Mouse (Mus musculus) heart, postnatal 10 days (tissue): ENCODE data around the gene Pipox. TPM values are rescaled to one million over a fixed set of nuclear protein-coding genes. Genes with fewer than 3 reads are reported as not detected.

ENCODE experiments used
- DNase-seq, 2 experiments: peaks; one replicate each; pipeline ENCODE4 v3.0.0; 2021
- intact Hi-C: fragments of 180-260 bp; cut with DNase I; formaldehyde crosslinking; loops from one replicate; pipeline ENCODE4 v1.15.1; 2025
- total RNA-seq, 2 experiments: library from RNA; stranded (reverse); gene quantifications; 2 replicates each; pipeline ENCODE4 v1.2.3; 2021

The Pipox gene
- total RNA-seq, 2 experiments from 2014 or later = 1.2 to 1.4 TPM

DNA sequence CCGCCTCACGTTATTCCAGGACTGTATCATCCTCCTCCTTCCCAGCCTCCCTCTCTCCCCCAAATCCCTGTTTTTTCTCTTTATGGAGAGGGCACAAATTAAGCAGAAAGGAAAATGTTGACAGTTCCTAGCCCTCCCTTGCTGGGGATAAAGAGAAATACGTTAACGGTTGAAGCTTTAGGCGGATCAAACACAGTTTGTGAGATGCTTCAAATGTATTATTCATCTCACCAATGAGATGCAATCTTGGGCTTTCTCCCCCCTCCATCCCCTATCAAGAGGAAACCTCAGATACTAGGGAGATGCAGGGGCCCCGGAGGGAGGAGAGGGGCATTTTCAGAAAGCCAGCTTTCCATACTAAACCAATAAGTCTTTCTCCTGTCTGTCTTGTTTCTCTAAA is 15.9 kb upstream of the Pipox start:
- intact Hi-C loops = loop anchor here (5.0 kb wide), 1 partner anchor 48 kb away; no protein-coding TSS in a partner anchor
- no peak for DNase-seq

- DNase-seq = no peak
- intact Hi-C loops = no loop called here
Measured at GRCm38 (mm10) chr11:77909376-77909775, 15.5 kb upstream of the Pipox start.

DNA sequence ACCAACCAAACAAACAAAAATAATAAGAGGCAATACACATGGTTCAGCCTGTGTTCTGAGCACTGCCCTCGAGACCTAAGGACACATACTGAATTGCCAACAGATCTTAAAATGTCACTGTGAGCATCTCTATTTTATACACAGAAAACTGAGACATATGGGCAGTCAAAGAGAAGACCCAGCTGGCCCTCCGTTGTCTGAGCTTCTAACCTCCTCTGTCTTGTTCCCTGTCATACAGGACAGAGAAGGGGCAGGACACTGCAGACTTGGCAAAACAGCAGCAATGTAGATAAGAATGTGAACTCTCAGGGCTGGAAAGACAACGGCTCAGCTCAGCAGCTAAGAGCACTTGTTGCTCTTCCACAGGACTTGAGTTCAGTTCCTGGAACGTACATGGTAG is 14.6 kb upstream of the Pipox start:
- intact Hi-C loops = no loop called here
- no peak for DNase-seq

GRCm38 (mm10) chr11:77906747-77907174 is 12.9 kb upstream of the Pipox start:
- intact Hi-C loops = no loop called here
- no peak for DNase-seq

DNA sequence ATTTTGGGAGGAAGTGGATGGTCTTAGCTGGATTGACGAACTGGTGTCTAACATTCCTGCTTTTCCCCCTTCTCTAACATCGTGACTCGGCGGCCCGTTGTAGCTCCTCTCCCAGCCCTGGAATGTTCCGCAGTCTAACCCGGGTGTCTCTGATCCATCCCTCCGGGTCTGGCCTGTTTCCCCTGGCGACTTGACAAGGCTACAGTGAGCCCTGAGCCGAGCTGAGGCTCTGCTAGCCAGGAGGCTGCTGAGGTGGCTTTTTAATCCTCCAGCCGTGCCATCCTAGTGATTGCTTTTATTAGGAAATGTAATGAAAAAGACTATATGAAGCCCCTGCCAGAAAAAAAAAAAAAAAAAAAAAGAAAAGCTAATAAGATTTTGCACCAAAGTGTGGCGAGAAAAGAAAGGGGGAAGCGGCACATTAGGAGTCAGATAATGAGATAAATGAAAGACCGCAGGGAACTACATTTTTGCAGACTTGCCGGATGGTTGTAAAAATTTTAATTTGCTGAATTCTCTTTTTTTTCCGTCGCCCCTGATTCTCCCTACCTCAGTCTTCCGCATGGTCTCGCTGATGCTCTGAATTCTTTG is 12.3 kb upstream of the Pipox start:
- DNase-seq = no peak
- intact Hi-C loops = no loop called here

DNA sequence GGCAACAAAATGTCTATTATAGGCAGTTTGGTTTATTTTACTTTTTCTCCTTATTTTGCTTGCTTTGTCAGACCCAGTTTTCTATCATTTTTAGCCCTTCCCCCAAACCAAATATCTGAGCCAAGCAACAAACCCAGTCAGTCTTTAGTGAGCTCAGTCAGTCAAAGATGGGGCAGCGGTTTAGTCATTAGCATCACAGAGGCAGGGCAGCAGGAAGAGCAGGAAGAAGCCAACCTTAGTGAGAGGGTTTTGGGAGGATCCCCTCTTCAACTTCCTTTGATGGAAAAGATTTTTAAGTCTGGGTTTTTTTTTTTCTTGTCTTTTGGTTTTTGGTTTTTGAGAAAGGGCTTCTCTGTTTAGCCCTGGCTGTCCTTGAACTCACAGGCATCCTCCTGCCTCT is 10.8 kb upstream of the Pipox start:
- intact Hi-C loops = no loop called here
- DNase-seq = no peak

- DNase-seq = no peak
- intact Hi-C loops = no loop called here
Measured at GRCm38 (mm10) chr11:77903761-77904160, 9.9 kb upstream of the Pipox start.

GRCm38 (mm10) chr11:77901775-77902355 is 8.0 kb upstream of the Pipox start:
- intact Hi-C loops = no loop called here

GRCm38 (mm10) chr11:77901366-77901765 is 7.5 kb upstream of the Pipox start:
- intact Hi-C loops = no loop called here

More at GRCm38 (mm10) chr11:77901775-77902355, 8.0 kb upstream of the Pipox start:
- DNase-seq = no peak

DNA sequence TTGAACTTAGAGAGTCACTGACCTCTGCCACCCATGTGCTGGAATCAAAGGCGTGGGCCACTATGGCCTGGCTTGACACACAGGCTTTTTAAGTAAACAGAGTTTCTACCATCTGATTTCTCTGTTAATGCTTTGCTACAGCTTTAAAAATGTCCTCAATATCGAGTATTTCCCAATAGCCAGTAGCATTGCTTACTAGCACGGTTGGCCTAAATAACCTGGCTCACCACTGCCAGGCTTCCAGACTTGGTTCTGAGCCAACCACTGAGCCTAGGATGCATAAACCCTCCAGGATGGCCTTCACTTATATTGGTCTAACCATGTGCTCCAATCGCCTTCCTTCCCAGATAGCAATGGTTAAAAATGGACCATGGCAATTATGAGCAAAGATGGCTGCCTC is 6.8 kb upstream of the Pipox start:
- intact Hi-C loops = no loop called here

More at GRCm38 (mm10) chr11:77901366-77901765, 7.5 kb upstream of the Pipox start:
- no peak for DNase-seq

GRCm38 (mm10) chr11:77900187-77900586 is 6.3 kb upstream of the Pipox start:
- intact Hi-C loops = no loop called here

More for the DNA sequence above, 6.8 kb upstream of the Pipox start:
- no peak for DNase-seq

DNA sequence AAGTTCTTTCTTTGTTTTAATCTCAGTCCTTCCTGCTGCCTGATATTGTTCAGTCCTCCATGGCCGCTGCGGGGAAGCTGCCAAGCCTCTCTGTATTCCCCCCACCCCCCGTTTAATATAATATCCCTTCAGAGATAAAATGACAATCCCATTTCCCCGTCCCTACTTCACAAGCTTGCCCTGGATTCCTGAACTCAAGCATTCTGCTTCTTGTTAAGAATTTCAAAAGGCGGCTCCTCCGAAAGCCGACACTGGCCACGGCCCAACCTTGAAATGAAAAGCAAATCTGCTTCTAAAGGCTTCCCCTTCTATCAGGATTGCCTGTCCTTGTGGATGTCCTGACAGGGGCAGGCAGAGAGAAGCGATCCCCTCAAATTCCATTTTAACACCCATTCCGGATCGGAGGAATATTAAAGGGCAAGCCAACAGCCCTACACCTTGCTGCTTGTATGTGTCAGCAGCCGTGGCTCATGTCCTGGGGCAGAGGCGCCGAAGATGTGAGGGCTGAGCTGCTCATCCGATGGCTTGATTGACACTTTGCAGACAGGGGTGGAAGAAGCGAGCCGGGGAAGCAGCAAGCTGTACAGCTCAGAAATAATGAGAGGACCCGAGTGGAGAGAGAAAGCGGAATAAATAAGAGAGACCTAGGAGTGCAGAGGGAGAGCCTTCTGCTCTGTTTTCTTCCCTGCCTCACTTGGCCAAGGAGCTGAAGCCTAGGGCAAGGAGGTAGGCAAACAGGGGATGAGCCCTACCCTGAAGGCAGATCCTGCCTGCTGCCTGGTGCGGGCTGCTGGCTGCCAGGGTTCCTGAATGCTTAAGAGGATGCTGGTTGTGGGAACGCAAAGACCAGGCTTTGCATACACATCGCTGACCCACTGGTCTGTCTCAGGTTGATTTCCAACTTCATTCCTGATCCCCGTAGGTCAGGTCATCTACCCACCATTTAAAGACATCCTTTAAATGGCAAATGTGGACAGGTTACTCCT is 3.2 kb upstream of the Pipox start:
- no peak for DNase-seq
- intact Hi-C loops = no loop called here

More at GRCm38 (mm10) chr11:77900187-77900586, 6.3 kb upstream of the Pipox start:
- no peak for DNase-seq

GRCm38 (mm10) chr11:77896480-77896819 is 2.6 kb upstream of the Pipox start:
- intact Hi-C loops = no loop called here
- no peak for DNase-seq

GRCm38 (mm10) chr11:77896011-77896410 is 2.1 kb upstream of the Pipox start:
- intact Hi-C loops = no loop called here
- DNase-seq = no peak

- DNase-seq = no peak
- intact Hi-C loops = no loop called here
Measured at GRCm38 (mm10) chr11:77894967-77895366, 1.1 kb upstream of the Pipox start.

GRCm38 (mm10) chr11:77893283-77893682 is 613 bp downstream of the Pipox start:
- intact Hi-C loops = no loop called here
- no peak for DNase-seq

DNA sequence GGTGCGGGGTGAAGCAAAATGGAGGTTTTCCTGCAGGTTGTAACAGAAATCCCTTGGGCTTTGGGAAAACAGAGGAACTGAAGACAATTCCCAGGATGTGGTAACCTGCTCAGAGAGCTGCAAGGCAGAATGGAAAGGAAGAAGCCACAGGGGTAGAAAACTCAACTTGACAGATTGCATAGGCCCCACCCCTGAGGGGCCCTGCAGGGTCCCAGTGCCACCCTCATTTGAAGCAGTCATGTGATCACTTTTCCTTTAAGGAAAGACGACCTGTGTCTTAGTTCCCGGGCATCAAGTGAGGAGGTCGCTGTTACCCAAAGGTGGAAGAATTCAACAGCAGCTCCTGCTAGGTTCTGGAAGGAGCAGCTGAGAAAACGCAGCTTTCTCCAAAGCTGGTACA is 1.0 kb downstream of the Pipox start:
- DNase-seq = no peak
- intact Hi-C loops = no loop called here

- intact Hi-C loops = no loop called here
Measured at GRCm38 (mm10) chr11:77890648-77891258, 3.1 kb downstream of the Pipox start.

GRCm38 (mm10) chr11:77889484-77889883 is 4.4 kb downstream of the Pipox start:
- intact Hi-C loops = no loop called here
- no peak for DNase-seq

More at GRCm38 (mm10) chr11:77890648-77891258, 3.1 kb downstream of the Pipox start:
- no peak for DNase-seq

DNA sequence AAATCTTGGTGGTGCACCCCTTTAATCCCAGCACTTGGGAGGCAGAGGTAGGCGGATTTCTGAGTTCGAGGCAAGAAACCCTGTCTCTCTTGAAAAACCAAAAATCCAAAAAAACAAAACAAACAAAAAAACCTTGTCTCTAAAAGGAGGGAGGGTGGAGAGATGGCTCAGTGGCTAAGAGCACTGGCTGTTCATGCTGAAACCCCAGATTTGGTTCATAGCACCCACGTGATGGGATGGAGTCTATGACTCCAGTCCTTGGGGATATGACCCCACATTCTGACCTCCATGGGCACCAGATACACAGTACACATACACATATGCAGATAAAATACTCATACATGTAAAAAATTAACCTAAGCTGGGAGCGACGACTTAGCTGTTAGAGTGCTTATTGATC is 5.0 kb downstream of the Pipox start:
- DNase-seq = no peak
- intact Hi-C loops = no loop called here

GRCm38 (mm10) chr11:77887373-77887960 is 6.4 kb downstream of the Pipox start:
- intact Hi-C loops = no loop called here
- DNase-seq = peak; percentile 35 to 40
